Mouse (Mus musculus) midbrain, embryonic 16.5 days (tissue): ENCODE results near the gene Smim6. TPM values are rescaled to one million over a fixed set of nuclear protein-coding genes. Genes with fewer than 3 reads are reported as not detected.

Experiments used
- ATAC-seq: fragments of 200-750 bp; cut with Nextera tagmentation; 2 replicates; pipeline ENCODE4 v1.8.0; 2017; ENCODE audit warnings: moderate TSS enrichment
- H3K27ac ChIP-seq: fragments of 300-500 bp; sonication (generic); 2 replicates; pipeline ENCODE4 v1.5.1; 2014; ENCODE audit warnings: mild to moderate bottlenecking, low read length, mixed read lengths
- H3K27me3 ChIP-seq: fragments of 300-500 bp; sonication (generic); 2 replicates; pipeline ENCODE4 v1.6.1; 2014; ENCODE audit warnings: low read depth, low read length, mixed read lengths; ENCODE audit not compliant: control insufficient read depth, insufficient read depth
- H3K36me3 ChIP-seq: fragments of 300-500 bp; sonication (generic); 2 replicates; pipeline ENCODE4 v1.6.1; 2014; ENCODE audit warnings: mild to moderate bottlenecking, low read length, moderate library complexity, mixed read lengths; ENCODE audit not compliant: control insufficient read depth, insufficient read depth
- H3K4me1 ChIP-seq: fragments of 300-500 bp; sonication (generic); 2 replicates; pipeline ENCODE4 v1.6.1; 2014; ENCODE audit warnings: mild to moderate bottlenecking, low read length, mixed read lengths; ENCODE audit not compliant: control insufficient read depth, insufficient read depth
- H3K4me2 ChIP-seq: fragments of 300-500 bp; sonication (generic); 2 replicates; pipeline ENCODE4 v1.6.1; 2014; ENCODE audit warnings: mild to moderate bottlenecking, low read length, mixed read lengths
- H3K4me3 ChIP-seq: fragments of 300-500 bp; sonication (generic); 2 replicates; pipeline ENCODE4 v1.5.1; 2014; ENCODE audit warnings: low read depth, mild to moderate bottlenecking, low read length, moderate library complexity, mixed read lengths
- H3K9ac ChIP-seq: fragments of 300-500 bp; sonication (generic); 2 replicates; pipeline ENCODE4 v1.6.1; 2014; ENCODE audit warnings: low read depth, low read length, mixed read lengths
- H3K9me3 ChIP-seq: fragments of 300-500 bp; sonication (generic); replicated peaks from 2 replicates; pipeline ENCODE4 v1.6.1; 2014; ENCODE audit warnings: mild to moderate bottlenecking, low read length, mixed read lengths; ENCODE audit not compliant: control insufficient read depth, poor library complexity, severe bottlenecking
- WGBS: fragments of 180-500 bp; shearing (Covaris S2); extraction: QIAGEN DNeasy Blood & Tissue Kit; methylation state at CpG from one replicate; pipeline ENCODE4 v1.1.7; 2014; 5-methylcytosine and 5-hydroxymethylcytosine counted together
- polyA plus RNA-seq: library from polyadenylated mRNA; unstranded; fragments of >200 nt; fragmentation: Nextera tagmentation; extraction: Ambion mirVana; gene quantifications from 2 replicates; pipeline ENCODE4 v1.2.1, GENCODE M21; 2015

The Smim6 gene
- polyA plus RNA-seq, 1 experiment from 2014 or later: 0.44 TPM

GRCm38 (mm10) chr11:115962651-115963412 lies 51.0 kb downstream of the Smim6 start:
- Histone ChIP-seq H3K4me1 (no peaks in the 10 kb centered on the region), H3K4me3 (no peak overlapping the region), H3K4me2 (no peak overlapping the region), H3K9me3 (no peaks in the 10 kb centered on the region), H3K27me3 (no peaks in the 10 kb centered on the region), H3K36me3 (peaks cover 43% of the 10 kb centered on the region), H3K27ac (no peak overlapping the region), H3K9ac (no peak overlapping the region)
- ATAC-seq: no peak
- WGBS: 89% methylated on average over 9 of the region's 9 CpGs

Other genes starting within 250 kb of the Smim6 start
- gene Grb2, start 203.4 kb upstream of the Smim6 start, polyA plus RNA-seq: 177 and 196 TPM in 2 replicates
- gene Tmem94, start 146.6 kb upstream of the Smim6 start, polyA plus RNA-seq: 25.1 and 25.6 TPM in 2 replicates
- gene Caskin2, start 98.4 kb upstream of the Smim6 start, polyA plus RNA-seq: 7.6 and 8.9 TPM in 2 replicates
- 23.7 and 24.2 TPM in 2 replicates for gene Tsen54, start 97.3 kb upstream of the Smim6 start, polyA plus RNA-seq
- 0.82 and 1.0 TPM in 2 replicates for gene Llgl2, start 88.0 kb upstream of the Smim6 start, polyA plus RNA-seq
- 0.09 TPM in 1 of 2 replicates, not detected in the other for gene Myo15b, start 53.6 kb upstream of the Smim6 start, polyA plus RNA-seq
- 1.4 and 1.5 TPM in 2 replicates for gene Smim5, start 12.1 kb upstream of the Smim6 start, polyA plus RNA-seq
- 49.0 and 51.5 TPM in 2 replicates for gene Sap30bp, start 21.3 kb downstream of the Smim6 start, polyA plus RNA-seq
- gene Recql5, start 21.5 kb downstream of the Smim6 start, polyA plus RNA-seq: 24.3 and 25.2 TPM in 2 replicates
- 0.57 and 0.64 TPM in 2 replicates for gene Itgb4, start 62.7 kb downstream of the Smim6 start, polyA plus RNA-seq
- 57.2 and 64.1 TPM in 2 replicates for gene Galk1, start 100.7 kb downstream of the Smim6 start, polyA plus RNA-seq
- gene H3f3b, start 115.9 kb downstream of the Smim6 start, polyA plus RNA-seq: 2,051 and 2,173 TPM in 2 replicates
- gene Unk, start 118.3 kb downstream of the Smim6 start, polyA plus RNA-seq: 36.4 and 36.6 TPM in 2 replicates
- 0.78 and 0.93 TPM in 2 replicates for gene Unc13d, start 165.9 kb downstream of the Smim6 start, polyA plus RNA-seq
- gene Wbp2, start 175.0 kb downstream of the Smim6 start, polyA plus RNA-seq: 159 and 206 TPM in 2 replicates
- gene Trim47, start 215.2 kb downstream of the Smim6 start, polyA plus RNA-seq: 9.5 and 12.7 TPM in 2 replicates
- 2.2 and 2.3 TPM in 2 replicates for gene Trim65, start 219.1 kb downstream of the Smim6 start, polyA plus RNA-seq
- 80.3 and 84.6 TPM in 2 replicates for gene Mrpl38, start 226.9 kb downstream of the Smim6 start, polyA plus RNA-seq